9 mouse cellular contexts compared by ENCODE assay signal in genomic region chr4:87901166-87901565, GRCm38 (mm10).
DNase-seq lines count a peak whose midpoint lies in the region; ATAC-seq and TF ChIP-seq lines count a peak whose summit lies in the region.
"Had no signal": no experiment of that assay in that cellular context is flagged by ENCODE, and none has a peak within 500 bp of the region (broad histone marks: within the 10 kb centered on the region; RNA-seq: fewer than 3 reads in every experiment).

No protein-coding gene starts in this region.

- no peaks in the 10 kb centered on the region for H3K36me3 ChIP-seq in forebrain, embryonic 12.5 days (replicated peaks)
- H3K36me3 ChIP-seq in forebrain, embryonic 16.5 days (ENCODE audit: control insufficient read depth, insufficient read depth), result no peaks in the 10 kb centered on the region
- H3K36me3 ChIP-seq in liver, embryonic 14.5 days (replicated peaks; ENCODE audit: control insufficient read depth, insufficient read depth, low read depth), result no peaks in the 10 kb centered on the region
- H3K36me3 ChIP-seq in liver, embryonic 11.5 days (ENCODE audit: control insufficient read depth, insufficient read depth, low read length), result no peaks in the 10 kb centered on the region

- no peak overlapping the region for H3K4me3 ChIP-seq in forebrain, embryonic 12.5 days (replicated peaks)
- no peak overlapping the region for H3K4me3 ChIP-seq in forebrain, embryonic 16.5 days (replicated peaks; ENCODE audit: low read length)
- no peak overlapping the region for H3K4me3 ChIP-seq in liver, embryonic 14.5 days (ENCODE audit: insufficient read depth in 1 of 2, low read depth in 2 of 2, low read length in 2 of 2)
- H3K4me3 ChIP-seq in liver, embryonic 11.5 days (ENCODE audit: low read depth, low read length), result no peak overlapping the region

- ATAC-seq in forebrain, embryonic 12.5 days (ENCODE audit: low FRiP score), result peak; percentile 64; the same call in 1 of the 2 replicates
- no peak for ATAC-seq in forebrain, embryonic 16.5 days
- ATAC-seq in liver, embryonic 14.5 days (ENCODE audit: insufficient read depth), result no peak
- ATAC-seq in liver, embryonic 11.5 days (replicated peaks; ENCODE audit: low FRiP score), result no peak
- no peak for ATAC-seq in megakaryocyte, adult 5-6 weeks (ENCODE audit: poor library complexity, severe bottlenecking)

- H3K9me3 ChIP-seq in forebrain, embryonic 12.5 days, result no peaks in the 10 kb centered on the region
- no peaks in the 10 kb centered on the region for H3K9me3 ChIP-seq in forebrain, embryonic 16.5 days (ENCODE audit: control insufficient read depth, low read length)
- no peaks in the 10 kb centered on the region for H3K9me3 ChIP-seq in liver, embryonic 14.5 days (ENCODE audit: control insufficient read depth, low read length)
- H3K9me3 ChIP-seq in liver, embryonic 11.5 days (ENCODE audit: control insufficient read depth, low read length), result no peaks in the 10 kb centered on the region

- no peak overlapping the region for H3K9ac ChIP-seq in forebrain, embryonic 12.5 days
- no peak overlapping the region for H3K9ac ChIP-seq in forebrain, embryonic 16.5 days (replicated peaks; ENCODE audit: low read depth, low read length)
- H3K9ac ChIP-seq in liver, embryonic 14.5 days (replicated peaks), result no peak overlapping the region
- no peak overlapping the region for H3K9ac ChIP-seq in liver, embryonic 11.5 days (ENCODE audit: low read depth, low read length)

- H3K27me3 ChIP-seq in forebrain, embryonic 12.5 days, result no peaks in the 10 kb centered on the region
- no peaks in the 10 kb centered on the region for H3K27me3 ChIP-seq in forebrain, embryonic 16.5 days (replicated peaks; ENCODE audit: control insufficient read depth, insufficient read depth, low read length)
- H3K27me3 ChIP-seq in liver, embryonic 14.5 days (ENCODE audit: control insufficient read depth, insufficient read depth, low read length), result no peaks in the 10 kb centered on the region
- H3K27me3 ChIP-seq in liver, embryonic 11.5 days (replicated peaks; ENCODE audit: control insufficient read depth, insufficient read depth, low read length), result no peaks in the 10 kb centered on the region
- H3K27me3 ChIP-seq: CH12.LX had no signal

- TF ChIP-seq CTCF in liver, embryonic 14.5 days (IDR thresholded peaks at IDR 0.05; ENCODE audit: low read depth), result peak; percentile 20; the same call in 1 of the 2 replicates

- no peak for TF ChIP-seq EP300 in liver, embryonic 14.5 days (IDR thresholded peaks at IDR 0.05; ENCODE audit: low read depth)

- H3K4me1 ChIP-seq in forebrain, embryonic 12.5 days, result no peaks in the 10 kb centered on the region; the same call in 1 of the 2 replicates
- peaks cover 6% of the 10 kb centered on the region; the same call in 1 of the 2 replicates for H3K4me1 ChIP-seq in forebrain, embryonic 16.5 days (replicated peaks; ENCODE audit: control insufficient read depth, insufficient read depth, low read length)
- peaks cover 0 to 9% of the 10 kb centered on the region in 2 experiments; a peak in 2 of 4 replicates for H3K4me1 ChIP-seq in liver, embryonic 14.5 days (replicated peaks; ENCODE audit: control insufficient read depth in 2 of 2, insufficient read depth in 2 of 2, low read length in 1 of 2)
- peaks cover 4% of the 10 kb centered on the region; the same call in 1 of the 2 replicates for H3K4me1 ChIP-seq in liver, embryonic 11.5 days (replicated peaks; ENCODE audit: control insufficient read depth, insufficient read depth, low read length)

- H3K4me2 ChIP-seq in forebrain, embryonic 12.5 days, result no peak overlapping the region
- no peak overlapping the region for H3K4me2 ChIP-seq in forebrain, embryonic 16.5 days (ENCODE audit: low read length)
- H3K4me2 ChIP-seq in liver, embryonic 14.5 days (ENCODE audit: low read depth), result no peak overlapping the region
- H3K4me2 ChIP-seq in liver, embryonic 11.5 days, result no peak overlapping the region

- no peak overlapping the region for H3K27ac ChIP-seq in forebrain, embryonic 12.5 days
- no peak overlapping the region for H3K27ac ChIP-seq in forebrain, embryonic 16.5 days (ENCODE audit: low read length)
- H3K27ac ChIP-seq in liver, embryonic 14.5 days, result no peak overlapping the region
- H3K27ac ChIP-seq in liver, embryonic 11.5 days (ENCODE audit: low read depth, low read length), result no peak overlapping the region

- no peak for DNase-seq in liver, embryonic 14.5 days (ENCODE audit: low read depth in 3 of 3, low spot score in 3 of 3)
- no peak for DNase-seq in liver, embryonic 11.5 days (ENCODE audit: low spot score)
- DNase-seq in cerebellum, adult 9-10 months, result peak; percentile 46
- DNase-seq in kidney, postnatal 14 days, result peak; percentile 47
- DNase-seq in ovary, postnatal 36 days (ENCODE audit: low spot score), result no peak

- WGBS in forebrain, embryonic 12.5 days, result 9% methylated on average over 1 of the region's 1 CpGs
- WGBS in forebrain, embryonic 16.5 days, result 5% methylated on average over 1 of the region's 1 CpGs
- 34% methylated on average over 1 of the region's 1 CpGs for WGBS in liver, embryonic 14.5 days (ENCODE audit: insufficient replicate concordance)
- WGBS in liver, embryonic 11.5 days, result 45% methylated on average over 1 of the region's 1 CpGs

Comparison
In these comparisons a context has a peak if more than half of its experiments do, and no peak if none do; other contexts are left out.
1. DNase-seq: peak in cerebellum, adult 9-10 months (single experiment) and kidney, postnatal 14 days (single experiment); none in liver, embryonic 14.5 days (0 of 3), liver, embryonic 11.5 days (single experiment) and ovary, postnatal 36 days (single experiment).